Mouse (Mus musculus): ENCODE measurements around the gene Gm49721.
"Not testable (repeated sequence)": the region's sequence is repeated elsewhere in the genome, so short reads cannot be mapped to it uniquely, and the experiment has no call there.

GRCm38 (mm10) chr17:7003392-7003791 is 24.7 kb downstream of the Gm49721 start:
- not testable (repeated sequence) for TF ChIP-seq CTCF (IDR thresholded peaks at IDR 0.05; ENCODE audit: extremely low read depth, insufficient read length, insufficient replicate concordance, low read depth, low read length); POLR2A (IDR thresholded peaks at IDR 0.05; ENCODE audit: low read depth, low read length)

Data from small intestine, adult 2 months (tissue).